Mouse (Mus musculus) naive thymus-derived CD4-positive, alpha-beta T cell, adult 2 months (primary cell): ENCODE results near the gene Sall1.

Experiments used
- DNase-seq: peaks from one replicate; pipeline ENCODE4 v3.0.0-alpha.2; 2011; ENCODE audit warnings: low read depth

Gene Sall1

DNA sequence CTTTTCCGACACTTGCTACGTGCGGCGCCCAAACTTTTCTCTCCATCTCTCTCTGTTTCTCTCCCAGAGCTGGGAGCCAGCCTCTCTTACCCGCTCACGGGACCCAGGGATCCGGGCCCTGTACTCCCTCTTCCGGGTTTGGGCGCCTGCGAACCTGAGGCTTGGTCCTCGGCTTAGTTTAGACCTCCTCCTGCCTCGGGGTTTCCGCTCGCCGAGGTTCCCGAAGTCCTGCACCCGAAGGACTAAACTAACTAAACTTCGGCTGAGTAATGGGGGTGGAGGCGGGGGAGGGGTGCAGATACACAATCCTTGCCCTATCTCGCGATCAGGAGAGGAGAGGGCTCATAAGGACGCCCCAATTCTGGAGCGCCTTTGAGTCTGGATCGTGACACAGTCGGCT is at the start of gene Sall1:
Gene Sall1, minus strand, starts transcription at position 223 of the 400 bp plus-strand sequence.
- no peak for DNase-seq

DNA sequence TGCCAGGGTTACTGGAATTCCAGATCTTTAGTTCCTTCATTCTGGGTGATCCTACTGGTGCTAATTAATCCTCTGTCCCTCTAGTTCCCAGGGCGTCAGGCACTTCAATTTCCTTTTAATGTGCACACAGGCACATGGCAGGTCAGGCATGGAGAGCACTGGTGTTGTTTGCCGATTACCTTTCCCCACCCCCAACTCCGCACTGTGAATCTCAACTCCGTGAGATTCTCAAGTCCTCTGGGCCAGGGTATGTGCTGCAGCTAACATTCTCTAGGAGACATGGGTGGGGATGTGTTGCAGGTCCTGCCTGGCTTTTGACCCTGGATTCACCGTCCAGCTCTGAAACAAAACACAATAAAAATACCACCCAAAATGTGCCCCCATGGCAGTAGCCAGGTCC is 46.0 kb upstream of the Sall1 start:
- DNase-seq, result no peak

DNA sequence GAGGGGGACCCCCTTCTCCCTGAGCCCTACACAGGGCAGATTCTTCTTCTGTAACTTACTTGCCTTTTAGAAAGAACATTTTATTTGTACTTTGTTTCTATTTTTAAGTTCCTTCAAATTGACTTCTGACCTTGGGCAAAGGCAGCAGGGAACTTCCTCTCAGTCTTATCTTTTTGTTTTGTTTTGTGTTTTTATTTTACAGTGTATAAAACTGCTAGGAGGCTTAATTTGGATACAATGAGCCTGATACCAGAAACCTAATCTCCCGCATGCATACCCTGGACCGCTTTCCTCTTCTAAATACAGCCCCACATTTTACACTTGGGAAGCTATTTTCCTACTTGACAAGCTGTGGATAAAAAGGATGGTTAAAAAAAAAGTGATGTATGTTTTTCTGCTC is 35.2 kb upstream of the Sall1 start:
- no peak for DNase-seq

DNA sequence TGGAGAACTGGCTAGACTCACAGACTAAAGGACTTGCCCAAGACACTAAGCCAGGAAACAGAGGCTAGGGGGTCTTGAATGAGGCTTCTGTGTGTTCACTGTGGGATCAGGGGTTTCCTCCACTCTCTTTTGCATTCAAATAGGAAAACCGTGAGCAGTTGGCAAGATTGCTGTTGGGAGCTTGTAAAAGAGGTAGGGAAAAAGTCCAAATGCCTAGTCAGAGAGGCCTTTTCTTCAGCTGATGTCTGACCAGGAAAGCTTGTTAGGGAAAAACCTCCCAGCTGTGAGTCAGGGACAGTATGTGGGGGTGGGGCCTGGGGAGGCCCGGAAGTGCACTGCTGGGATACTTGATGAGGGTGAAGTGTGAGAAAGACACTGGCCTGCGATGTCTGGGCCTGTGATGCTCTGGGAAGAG is 29.0 kb upstream of the Sall1 start:
- no peak for DNase-seq

DNA sequence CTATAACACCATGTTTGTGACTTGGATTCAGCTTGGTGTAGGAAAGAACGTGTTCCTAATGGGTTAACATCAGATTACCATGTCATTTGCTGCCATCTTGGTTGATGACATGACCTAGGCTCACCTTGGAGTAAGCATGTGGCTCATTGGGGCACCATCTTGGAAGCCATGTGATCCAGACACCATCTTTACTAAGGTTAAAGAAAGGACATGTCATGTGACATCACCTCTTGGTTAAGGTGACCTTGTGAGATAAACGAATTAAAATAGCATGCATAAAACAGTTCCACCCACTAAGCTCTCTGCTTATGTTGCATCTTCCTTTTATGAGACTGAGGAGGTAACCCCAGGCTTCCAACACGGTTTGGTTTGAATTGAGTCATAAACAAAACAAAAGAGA is 23.5 kb upstream of the Sall1 start:
- DNase-seq, result no peak

DNA sequence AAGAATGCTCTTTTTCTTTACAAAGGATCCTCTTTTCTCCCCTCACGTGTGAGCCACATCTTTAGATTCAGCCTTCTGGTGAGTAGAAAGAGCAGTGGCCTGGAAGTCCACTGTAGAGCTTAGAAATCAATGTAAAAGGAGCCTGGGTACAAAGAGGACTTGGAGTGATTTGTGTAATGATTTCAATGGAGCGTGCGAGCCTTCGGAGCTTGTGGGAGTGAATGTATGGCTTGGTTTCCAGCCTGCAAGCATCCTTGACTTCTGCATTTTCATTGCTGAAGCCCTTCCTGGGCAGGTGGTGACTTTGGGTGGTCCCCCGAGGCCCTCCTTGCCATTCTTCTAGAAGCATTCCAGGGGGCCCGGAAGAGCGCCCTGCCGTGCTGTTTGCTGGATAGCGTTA is 20.1 kb upstream of the Sall1 start:
- no peak for DNase-seq

DNA sequence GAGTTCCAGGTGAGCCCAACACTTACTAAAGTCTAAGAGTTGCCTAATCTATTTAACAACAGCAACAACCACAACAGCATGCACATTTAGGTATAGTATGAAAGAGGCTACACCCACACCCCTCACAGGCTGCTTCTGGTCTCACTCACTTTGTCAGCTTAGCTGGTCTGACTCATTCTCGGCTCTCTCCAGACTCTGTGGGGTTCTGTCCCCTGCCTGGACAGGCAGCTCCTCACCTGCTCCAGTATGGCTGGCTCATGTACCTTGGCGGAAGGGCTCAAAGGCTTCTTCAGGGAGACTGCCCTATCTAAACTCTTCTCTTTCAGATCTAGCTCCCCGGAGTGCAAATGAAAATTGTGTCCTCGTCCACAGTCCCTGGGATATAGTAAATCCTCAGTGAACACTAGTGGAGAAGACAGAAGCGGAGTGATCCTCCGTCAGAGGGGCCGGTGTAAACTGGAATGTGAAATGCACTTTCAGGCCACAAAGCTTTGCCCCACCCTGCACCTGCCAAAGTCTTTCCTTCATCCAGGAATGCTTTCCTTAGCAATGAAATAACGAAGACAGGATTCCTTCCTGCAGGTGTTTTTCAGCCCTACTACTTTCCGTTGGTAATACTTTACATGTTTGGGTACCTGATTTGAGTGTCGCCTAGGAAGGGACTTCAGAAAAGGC is 19.5 kb upstream of the Sall1 start:
- DNase-seq, result no peak

DNA sequence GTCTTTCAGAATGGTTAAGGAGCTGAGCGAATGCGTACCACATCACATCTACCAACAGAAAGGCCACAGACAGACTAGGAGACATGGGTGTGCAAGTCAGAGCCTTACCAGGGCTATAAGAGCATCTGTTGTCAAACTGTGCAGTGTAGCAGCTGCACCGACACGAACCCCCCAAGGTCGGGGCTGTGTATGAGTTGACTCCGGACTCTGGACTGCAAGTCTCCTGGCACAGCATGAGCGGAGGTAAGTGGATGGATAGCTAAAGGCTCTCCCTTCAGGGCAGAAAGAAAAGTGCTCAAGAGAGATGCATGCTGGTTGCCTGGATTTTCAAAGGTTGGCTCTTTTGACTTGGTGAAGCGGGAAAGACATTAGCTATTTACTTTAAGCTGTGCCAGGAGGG is 16.8 kb upstream of the Sall1 start:
- no peak for DNase-seq

DNA sequence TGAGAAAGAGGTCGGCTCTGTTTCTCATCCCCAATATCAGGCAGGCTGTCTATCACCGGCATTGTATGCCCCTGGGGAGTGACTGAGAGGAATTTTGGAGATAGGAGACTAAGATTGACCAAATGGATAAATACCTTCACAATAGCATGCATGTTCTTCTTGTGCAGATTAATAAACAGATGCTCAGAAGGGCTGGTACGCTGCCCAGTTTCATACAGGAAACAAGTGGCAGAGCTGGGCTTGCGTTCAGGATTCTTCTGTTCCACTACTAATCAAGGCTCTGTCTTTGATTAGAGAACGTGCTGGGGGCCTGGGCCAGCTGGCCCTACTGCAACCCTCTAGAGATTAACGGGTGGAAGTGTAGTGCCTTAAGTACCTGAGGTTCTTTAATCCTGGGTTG is 15.5 kb upstream of the Sall1 start:
- no peak for DNase-seq

DNA sequence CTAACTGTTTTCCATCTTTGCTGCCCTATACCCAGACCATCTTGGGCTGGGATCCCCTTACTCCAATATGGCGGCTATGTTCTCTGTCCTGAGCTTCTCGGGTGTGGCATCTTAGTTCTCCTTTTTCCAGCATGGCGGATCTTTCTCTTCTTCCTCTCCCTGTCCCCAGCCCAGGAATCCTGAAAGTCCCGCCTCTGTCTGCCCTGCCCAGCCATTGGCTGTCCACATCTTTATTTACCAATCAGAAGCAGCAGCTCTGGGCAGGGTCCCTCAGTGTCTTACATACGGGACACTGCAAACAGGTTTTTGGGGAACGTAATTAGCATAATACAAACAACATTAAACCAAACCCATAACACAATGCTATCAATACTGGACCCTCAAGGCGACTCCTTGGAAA is 8.9 kb upstream of the Sall1 start:
- DNase-seq, result no peak

DNA sequence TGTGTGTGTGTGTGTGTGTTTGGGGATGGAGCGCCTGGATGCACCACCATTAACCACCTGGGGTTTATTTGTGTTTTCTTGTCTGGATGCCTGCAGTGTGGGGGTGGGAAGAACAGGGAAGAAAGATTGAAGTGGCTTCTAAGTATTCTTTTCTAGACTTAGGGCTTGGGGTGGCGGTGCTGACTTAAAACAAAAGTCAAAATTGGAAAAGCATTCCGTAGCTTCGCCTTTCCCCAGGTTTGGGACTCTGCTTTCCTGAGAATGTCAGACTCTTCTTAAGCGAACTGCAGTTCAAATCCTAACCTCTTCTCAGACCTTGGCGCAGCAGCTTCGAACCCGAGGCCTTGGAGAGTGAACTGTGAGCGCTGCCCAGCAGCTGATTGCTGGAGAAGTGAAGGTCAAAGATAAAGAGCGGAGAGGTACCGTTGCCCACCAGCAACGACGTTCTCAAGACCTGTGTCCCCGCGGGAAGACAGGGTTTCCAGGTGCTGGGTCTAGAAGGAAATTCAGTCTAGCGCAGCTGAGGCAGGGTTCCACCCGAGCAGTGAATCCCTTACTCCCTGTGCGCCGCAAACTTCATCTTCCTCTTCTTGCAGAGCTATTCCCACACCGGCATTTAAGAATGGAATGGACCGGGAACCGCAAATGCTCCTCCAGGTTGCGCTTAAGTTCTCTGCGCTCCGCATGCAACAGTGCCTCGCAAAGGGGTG is 2.8 kb upstream of the Sall1 start:
- no peak for DNase-seq

DNA sequence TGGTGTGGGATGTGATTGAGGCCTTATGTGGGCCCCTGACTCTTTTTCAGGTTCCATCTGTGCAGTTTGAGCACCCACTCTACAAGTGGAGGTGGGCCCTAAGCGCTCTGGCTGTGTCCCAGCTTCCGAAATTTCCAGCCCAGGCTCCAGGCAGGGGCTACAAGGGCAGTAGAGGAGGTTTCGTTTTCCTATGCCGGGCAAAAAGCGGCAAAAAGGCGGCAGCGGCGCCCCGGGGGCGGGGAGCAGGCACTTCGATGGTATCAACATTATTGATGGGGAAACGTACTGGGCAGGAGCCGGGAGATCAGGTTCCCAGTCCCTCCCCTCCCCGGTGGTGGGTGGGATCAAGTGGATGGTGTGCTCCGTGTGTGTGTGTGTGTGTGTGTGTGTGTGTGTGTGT is 2.3 kb upstream of the Sall1 start:
- no peak for DNase-seq

DNA sequence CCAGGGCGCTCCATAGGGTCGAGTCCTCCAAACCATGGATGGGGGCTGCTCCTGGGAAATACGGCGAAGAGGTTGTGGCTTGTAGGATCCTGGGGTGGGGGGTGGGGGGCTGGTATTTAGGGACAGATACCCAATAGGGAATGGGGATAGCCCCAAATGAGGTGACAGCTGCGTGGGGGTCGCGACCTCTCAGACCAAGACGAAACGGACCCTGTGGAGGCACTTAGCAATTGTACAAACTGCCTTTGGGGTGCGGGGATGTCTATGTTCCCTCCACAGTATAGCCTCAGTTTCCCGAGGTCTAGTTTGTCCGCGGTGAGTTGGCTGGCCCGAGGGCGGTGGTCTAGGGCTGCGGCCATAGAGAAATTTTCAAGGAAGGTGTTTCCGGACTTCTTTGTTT is 1.8 kb upstream of the Sall1 start:
- DNase-seq, result no peak

DNA sequence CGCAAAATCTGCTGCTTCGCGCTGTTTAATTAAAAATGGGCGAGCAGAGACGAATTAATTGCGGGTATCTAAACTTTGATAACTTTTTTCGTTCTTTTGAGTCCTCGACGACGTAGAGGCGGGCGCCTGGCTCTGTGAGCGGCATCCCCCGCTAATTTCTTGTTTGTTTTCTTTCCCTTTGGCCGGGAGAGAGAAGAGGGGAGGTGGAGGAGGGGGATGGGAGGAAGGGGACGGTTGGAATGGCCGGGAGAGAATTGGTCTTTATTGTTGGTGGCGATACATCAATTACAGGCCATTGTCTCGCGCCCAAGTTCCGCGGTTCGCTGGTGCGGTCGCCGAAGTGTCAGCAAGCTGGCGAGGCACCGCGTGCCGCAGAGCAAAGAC is 1.2 kb upstream of the Sall1 start:
- no peak for DNase-seq

DNA sequence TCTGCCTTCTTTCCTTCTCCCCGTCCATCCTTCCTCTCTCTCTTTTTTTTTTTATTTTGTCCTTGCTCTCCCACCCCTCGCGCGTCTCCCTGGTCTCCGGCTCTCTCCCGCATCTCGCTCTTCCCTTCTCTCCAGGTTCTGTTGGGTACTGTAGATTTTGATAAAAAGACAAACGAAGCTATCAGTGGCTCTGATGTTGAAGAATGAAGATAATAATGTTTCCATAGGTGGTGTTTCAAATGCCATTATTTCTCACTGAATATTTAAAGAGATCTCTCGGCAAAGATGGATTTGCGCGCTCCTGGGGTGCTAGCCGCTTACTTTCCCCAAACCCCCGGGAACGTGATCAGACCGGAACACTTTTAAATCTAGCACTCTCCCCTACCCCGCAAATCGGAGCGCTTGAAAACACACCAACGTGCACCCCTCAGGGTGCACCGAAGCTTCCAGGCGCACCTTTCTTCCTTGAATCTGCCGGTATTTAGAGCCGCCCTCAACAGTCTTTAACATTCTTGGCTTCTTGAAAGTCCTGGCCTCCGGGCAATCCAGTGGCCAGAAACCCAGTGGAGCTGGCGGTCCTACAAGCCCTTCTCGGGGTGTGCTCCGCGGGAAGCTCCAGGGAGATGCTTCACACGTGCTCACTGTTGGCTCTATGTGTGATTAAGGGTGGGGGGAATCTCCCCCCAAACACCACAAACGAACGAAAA is 702 bp upstream of the Sall1 start:
- DNase-seq, result no peak

DNA sequence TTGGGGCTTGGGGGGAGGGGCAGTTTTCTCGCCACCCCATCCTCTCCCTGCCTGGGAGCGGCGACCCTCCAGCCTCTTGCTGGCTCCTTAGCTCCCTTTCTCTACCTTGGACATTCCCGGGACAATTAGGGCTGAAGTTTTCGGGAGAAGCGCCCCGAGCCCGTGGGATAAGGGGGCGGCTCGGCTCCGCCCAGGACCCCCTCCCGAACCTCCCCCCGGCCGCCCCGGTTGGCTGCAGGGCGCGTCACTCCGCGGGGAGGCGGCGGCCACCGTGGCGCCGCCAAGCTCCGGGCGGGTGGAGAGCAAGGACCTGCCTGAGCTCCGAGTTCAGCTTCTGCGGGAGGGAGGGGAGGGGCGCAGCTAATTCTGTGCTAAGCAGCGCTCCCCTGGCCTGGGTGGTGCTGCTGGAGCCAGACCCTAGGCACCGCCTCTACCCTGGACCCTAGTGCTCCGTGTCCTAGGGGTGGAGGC is 556 bp downstream of the Sall1 start:
- no peak for DNase-seq

DNA sequence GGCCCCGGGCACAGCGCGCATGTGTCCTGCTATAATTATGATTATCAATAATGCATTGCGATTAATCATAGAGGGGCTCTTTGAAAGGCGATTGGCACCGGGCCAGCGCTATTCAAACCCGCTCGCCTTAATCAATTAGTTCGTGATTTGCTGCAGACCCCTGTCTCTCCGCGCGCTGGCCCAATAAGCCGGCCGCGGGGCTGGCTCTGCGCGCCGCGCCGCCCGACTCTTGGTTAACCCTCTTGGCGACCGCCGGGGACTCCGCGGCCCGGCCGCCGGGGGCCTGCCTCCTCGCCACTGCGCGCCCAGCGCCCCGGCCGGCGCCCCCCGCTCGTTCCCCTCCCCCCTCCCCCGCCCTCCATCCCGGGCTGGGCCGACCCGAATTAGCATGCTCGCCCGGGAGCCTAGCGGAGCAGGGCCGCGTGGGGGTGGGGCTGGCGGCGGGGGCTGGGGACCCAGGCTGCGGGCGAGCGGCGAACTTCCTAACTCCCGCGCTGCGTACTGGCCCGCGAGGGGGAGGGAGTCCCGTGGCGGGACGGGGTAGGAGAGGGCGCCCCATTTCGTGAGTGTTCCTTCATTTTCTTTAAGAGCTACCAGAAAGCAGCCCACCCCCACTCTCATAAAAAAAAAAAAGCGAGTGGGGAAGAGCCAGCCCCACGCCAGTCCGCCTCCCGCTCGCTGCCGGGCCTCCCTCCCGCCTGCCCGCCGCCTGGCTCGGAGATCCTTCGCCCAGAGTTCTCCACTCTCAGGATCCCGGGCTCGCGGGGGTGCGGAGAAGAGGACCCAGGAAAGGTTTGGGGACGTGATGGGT is 1.2 kb downstream of the Sall1 start:
- no peak for DNase-seq

DNA sequence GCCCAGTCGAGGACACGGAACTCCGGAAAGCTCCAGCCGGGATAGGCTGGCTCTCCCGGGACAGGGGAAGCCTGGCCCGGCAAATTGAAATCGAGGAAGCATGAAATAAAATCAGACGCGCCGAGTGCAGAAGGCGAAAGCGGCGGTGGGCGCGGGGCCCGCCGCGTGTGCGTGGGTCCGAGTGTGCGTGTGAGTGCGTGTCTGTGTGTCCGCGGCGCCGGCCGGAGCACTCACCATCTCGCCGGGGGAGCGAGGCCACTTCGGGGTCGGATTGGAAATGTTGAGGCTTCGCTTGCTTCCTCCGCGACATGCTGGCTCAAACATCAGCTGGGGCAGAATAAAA is 1.9 kb downstream of the Sall1 start:
- no peak for DNase-seq

DNA sequence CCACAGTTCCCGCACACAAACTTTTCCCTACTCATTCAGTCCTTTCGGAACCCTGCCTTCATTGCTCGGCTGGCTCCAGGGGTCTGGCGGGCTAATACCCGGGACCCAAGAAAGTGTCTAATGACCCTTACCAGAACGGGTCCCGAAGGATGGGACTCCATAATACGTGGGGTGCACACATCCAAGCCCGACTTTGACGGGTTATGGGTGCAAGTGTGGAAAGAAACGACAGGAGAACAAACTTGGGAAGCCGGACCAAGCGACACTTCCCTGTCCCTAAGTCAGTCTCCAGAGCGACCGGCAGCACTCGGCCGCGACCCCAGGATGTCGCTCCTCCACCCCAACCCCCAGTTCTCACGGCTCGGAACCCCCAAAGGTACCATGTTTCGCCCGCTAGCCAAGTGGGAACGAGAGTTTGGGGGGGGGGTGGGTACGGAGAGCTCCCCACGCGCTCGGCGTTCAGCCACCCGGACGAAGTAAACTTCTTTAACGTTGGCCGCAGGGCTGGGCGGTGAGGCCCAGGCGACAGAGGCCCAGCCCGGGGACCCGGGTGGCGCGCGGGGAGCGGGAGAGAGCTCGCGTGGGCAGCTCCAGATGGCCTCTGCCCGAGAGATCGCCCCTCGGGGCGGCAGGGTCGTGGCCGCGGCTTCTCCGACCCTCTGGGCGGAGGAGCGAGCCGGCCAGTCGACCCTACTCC is 2.4 kb downstream of the Sall1 start:
- DNase-seq, result no peak

DNA sequence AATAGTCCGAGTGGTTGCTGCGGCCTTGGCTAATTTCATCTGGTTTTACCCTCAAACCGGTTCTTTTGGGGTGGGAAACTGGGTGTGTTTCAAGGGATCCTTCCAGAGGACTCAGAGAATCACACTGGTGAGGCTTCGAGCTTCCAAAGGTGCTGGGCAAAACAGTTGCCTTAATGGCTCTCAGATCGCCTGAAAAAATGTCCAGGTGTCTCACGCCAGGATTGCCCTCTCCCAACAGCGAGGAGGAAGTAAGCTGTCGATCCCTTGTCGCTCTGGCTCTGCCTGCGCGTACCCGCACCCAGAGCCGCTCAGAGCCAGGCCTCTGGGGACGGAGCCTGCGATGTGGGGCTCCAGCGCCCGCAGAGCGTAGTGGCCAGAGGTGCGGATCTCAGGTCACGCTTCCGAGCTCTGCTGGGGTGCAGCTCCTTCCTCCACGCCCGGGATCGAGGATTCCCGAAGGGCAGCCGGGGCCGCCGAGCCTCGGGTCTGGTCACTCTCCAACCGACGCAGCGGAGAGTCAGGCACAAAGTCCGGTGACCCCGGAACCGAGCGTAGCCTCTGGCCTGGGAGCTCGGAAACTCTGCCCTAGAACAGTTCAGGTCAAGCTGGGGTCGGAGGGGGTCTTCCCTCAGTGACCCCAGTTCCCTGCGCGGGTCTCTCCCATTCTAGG is 3.1 kb downstream of the Sall1 start:
- DNase-seq, result no peak

DNA sequence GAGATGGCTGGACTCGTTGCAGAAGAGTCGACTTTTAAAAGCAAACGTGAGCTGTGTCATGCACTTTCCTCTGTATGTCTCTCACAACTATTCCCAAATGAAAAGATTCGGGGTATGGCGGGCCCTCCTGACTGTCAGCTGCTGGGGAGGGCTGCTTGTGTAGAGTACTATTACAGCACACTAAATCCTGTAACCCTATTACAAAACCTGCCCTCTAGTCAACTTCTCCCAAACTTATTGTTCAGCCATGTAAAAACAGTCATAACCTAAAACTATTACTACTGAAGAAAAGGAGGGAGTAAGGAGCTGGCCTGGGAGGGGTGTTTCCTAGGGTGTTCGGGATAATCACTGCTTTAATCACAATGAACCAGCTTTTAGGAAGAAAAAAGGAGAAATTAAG is 4.1 kb downstream of the Sall1 start:
- no peak for DNase-seq
